Mouse (Mus musculus): ENCODE measurements around the gene Rap1gds1.

The Rap1gds1 gene

DNA sequence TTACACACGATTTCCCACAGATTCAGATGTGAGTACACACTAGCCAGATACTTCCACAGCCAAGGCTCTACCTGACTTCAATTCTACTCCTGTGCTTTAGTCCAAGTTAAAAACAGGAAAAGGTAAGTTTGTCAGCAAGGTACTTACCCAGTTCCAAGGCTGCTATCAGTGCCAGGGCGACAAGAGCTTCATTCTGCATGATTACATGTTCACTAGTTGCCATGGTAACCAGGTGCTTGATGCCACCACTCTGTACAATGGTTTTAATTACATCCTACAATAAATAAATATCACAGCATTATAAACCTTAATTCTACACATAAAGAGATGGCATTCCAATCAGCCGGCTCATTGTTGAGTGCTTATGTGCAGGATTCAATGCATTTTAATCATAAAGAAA lies 129.5 kb downstream of the Rap1gds1 start:
- DNase-seq (ENCODE audit: low read depth, low spot score) = no peak

- DNase-seq (ENCODE audit: low read depth, low spot score) = no peak
Observed at GRCm38 (mm10) chr3:138941604-138942003, 133.4 kb downstream of the Rap1gds1 start.

DNA sequence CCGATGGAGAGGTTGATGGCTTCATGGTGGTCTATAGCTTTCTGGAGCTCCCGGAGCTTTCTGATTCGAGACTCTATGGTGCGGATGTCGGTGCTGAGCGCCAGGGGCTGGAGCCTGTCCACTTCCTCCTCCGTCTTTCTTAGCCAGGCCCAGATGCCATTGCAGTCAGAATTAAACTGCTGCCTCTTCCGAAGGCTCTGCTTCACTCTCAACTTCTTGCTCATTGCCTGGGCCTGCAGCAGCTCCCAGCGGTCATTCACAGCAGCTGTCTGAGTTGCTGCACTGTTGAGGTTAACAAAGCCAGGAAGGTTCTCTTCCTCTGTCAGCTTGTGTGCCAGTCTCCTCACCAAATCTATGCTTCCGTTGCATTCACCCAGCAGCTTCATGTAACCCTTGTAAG lies 137.8 kb downstream of the Rap1gds1 start:
- no peak for DNase-seq (ENCODE audit: low read depth, low spot score)

GRCm38 (mm10) chr3:138936780-138937179 lies 138.2 kb downstream of the Rap1gds1 start:
- DNase-seq (ENCODE audit: low read depth, low spot score) = no peak

DNA sequence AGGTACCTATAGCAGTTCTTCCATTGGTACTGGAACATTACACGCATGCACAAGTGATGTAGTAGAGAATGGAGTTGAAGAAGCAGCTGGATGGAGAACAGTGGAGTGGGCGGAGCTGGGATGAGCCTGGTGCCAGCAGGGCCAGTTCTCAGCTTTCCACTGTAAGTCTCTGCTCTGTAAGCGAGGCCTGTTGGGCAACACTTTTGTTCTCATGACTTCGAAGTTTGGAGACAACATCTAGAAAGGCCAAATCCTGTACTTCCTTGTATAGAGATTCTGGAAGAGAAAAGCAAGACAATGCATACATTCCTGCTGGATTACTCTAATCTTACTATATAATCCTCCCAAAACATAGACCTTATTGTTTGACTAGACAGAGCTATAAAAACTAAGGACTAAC lies 147.6 kb downstream of the Rap1gds1 start:
- no peak for DNase-seq (ENCODE audit: low read depth, low spot score)

- no peak for DNase-seq (ENCODE audit: low read depth, low spot score)
Observed at GRCm38 (mm10) chr3:138926161-138926560, 148.8 kb downstream of the Rap1gds1 start.

DNA sequence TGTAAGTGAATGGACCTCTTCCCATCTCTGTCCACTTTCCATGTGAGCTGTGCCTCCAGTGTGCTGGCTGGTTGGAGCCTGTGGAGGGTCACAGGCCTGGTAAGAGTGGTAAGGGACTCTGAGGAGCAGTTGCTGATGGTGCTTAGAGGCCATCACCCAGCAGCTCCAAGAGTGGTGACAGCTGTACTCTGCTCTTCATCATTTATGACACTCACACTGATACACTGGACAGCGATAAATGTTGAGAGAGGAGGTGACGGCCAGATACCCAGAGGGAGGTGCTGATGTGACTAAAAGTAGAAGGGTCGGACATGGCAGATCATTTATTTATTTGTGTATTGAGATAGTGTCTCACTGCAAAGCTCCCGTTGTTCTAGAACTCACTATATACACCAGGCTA lies 156.8 kb downstream of the Rap1gds1 start:
- DNase-seq (ENCODE audit: low read depth, low spot score) = no peak

GRCm38 (mm10) chr3:138917016-138917415 lies 158.0 kb downstream of the Rap1gds1 start:
- no peak for DNase-seq (ENCODE audit: low read depth, low spot score)

DNA sequence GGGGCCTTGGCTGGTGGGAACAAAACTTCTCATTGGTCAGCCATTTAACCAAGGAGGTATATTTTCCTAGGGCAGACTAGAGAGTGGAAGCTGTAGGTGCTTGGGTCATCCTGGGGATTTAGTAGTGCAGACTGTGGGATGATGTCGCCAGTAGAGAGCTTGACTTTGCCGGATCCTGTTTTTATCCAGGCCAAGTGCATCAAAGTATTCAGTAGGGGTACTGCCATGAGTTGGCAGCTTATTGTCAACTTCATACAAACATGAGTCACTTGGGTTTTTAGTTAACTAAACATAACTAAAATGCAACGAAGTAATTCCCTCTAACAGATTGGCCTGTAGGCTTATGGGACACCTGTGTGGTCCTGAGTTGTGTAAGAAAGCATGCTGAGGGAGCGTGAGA lies 158.4 kb downstream of the Rap1gds1 start:
- no peak for DNase-seq (ENCODE audit: low read depth, low spot score)

GRCm38 (mm10) chr3:138914626-138915288 lies 160.2 kb downstream of the Rap1gds1 start:
- DNase-seq (ENCODE audit: low read depth, low spot score) = peak; percentile 64

DNA sequence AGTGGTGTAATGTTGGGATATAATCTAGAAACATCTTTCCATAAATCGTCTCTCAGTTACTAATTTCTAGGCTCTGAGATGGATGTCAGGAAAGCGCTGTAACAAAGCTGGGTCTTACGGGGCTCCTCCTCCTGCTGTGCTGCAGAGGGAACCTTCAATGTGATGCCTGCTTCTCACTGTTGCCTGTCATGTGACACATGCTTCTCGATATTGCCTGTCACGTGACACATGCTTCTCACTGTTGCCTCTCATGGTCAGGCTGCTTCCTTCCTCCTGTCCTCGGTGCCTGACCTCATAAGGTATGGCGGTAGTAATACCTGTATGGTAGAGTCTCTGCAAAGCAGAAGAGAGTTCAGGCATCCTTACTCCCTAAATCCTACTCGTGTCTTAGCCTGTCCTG lies 162.5 kb downstream of the Rap1gds1 start:
- no peak for DNase-seq (ENCODE audit: low read depth, low spot score)

GRCm38 (mm10) chr3:138909313-138909712 lies 165.7 kb downstream of the Rap1gds1 start:
- DNase-seq (ENCODE audit: low read depth, low spot score) = no peak

DNA sequence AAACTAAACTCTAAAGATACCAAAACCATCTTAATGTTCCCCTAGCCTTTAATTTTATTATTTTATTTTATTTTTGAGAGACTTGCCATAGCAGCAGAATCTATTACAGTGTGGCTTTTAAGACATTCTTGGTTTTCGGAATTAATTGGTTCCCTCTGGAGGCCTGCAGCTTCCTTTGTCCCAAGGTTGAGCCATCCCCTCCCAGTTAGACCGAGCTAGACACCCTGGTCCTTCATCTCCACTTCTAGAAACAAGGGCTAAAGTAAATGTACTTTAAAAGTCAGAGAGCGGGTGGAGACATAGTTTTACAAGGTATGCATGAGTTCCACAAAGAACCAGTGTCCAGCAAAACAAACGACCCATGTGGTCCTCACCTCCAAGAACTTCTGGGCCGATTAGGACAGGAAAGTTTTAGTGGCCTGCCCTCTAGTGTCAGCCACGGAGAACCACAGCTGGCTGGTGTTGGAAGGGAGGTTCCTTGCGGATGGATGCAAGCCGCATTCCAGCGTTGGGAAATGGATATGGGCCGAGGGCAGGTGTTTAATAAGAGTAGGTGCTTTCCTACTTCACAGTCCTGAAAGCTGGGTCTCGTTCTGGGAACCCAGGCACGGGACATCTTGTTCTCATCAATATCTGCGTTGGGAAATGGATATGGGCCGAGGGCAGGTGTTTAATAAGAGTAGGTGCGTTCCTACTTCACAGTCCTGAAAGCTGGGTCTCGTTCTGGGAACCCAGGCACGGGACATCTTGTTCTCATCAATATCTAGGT lies 168.7 kb downstream of the Rap1gds1 start:
- DNase-seq (ENCODE audit: low read depth, low spot score) = peak; percentile 90

DNA sequence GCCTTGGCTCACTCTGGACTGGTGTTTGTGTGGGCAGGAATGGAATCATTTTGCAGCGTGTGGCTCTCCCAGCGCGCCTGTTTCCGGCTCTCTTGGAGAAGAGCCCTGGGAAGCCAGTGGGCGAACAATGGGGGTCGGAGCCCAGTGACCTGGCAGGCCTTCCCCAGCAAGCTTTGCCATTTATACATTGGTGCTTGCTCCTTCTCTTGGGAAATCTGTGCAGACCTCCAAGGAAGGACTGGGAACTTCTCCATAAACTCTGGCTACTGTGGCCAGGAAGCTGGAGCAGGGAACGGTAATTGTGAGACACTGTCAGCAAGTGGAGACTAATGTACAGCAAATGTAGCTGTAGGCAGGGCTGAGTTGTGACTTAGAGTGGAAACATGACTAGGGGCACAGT lies 169.3 kb downstream of the Rap1gds1 start:
- DNase-seq (ENCODE audit: low read depth, low spot score) = no peak

GRCm38 (mm10) chr3:138900571-138901141 lies 174.3 kb downstream of the Rap1gds1 start:
- DNase-seq (ENCODE audit: low read depth, low spot score) = peak; percentile 92

GRCm38 (mm10) chr3:138898055-138898454 lies 176.9 kb downstream of the Rap1gds1 start:
- no peak for DNase-seq (ENCODE audit: low read depth, low spot score)

DNA sequence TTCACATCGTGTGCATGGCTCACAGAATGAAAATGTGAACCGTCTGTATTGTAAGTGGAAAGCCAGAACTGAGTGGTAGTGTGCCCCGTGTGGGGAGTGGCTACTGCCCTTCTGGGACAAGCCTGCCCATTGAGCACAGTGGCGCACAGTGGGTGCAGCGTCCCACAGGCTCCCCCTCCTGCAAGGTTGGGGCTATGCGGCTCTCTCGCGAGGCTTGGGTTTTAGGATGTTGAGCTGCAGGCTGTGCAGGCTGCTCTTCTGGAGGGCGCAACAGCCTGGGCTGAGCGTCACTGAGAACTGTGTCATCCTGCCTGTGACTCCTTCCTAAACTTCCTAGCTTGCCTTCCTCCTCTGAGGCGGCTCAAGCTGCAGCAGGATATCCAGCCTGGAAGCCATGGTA lies 177.5 kb downstream of the Rap1gds1 start:
- peak; percentile 65 for DNase-seq (ENCODE audit: low read depth, low spot score)

GRCm38 (mm10) chr3:138893520-138893919 lies 181.5 kb downstream of the Rap1gds1 start:
- DNase-seq (ENCODE audit: low read depth, low spot score) = no peak

DNA sequence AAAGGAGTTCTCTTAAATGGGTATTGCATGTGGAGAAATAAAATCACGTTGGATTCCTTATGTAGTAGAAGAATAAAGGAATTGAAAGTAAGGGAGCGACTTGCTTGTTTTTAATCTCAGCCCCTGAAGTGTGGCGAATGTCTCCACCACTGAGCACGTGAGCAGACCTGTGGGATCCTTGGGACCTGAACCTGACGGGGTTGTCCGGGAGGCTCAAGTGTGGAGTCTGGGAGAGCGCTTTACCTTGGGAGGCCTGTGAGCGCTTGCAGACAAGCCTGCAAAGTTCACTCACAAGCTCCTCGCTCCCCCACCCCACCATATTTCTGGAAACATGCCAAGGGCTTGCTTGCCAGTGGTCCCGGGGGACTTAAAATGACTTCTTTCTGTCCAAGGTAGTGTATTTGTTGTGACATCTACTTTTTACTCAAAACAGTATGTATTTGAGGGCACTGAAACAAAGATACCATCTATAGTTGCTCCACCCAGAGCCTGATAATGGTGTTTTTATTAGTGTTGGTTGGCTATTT lies 185.2 kb downstream of the Rap1gds1 start:
- DNase-seq (ENCODE audit: low read depth, low spot score) = no peak

- peak; percentile 84 for DNase-seq (ENCODE audit: low read depth, low spot score)
Observed at GRCm38 (mm10) chr3:138889214-138889613, 185.8 kb downstream of the Rap1gds1 start.

DNA sequence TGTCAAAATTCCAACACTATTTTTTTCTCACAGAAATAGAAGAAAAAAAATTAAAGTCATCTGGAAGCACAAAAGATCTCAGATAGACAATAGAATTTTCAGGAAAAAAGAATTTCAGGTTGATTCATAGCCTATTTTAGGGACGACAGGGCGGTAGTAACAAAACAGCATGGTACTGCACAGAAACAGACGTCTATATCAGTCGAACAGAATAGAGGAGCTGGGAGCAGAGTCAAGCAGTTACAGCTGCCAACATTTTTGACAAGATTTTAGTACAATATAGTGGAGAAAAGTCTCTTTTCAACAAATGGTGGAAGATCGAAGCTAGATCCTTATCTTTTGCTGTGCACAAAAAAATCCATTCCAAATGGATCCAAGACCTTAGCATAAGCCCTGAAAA lies 188.9 kb downstream of the Rap1gds1 start:
- peak; percentile 60 for DNase-seq (ENCODE audit: low read depth, low spot score)

- DNase-seq (ENCODE audit: low read depth, low spot score) = no peak
Observed at GRCm38 (mm10) chr3:138881725-138882347, 193.2 kb downstream of the Rap1gds1 start.
